Mouse (Mus musculus): ENCODE measurements around the gene Tspan11. TPM values are rescaled to one million over a fixed set of nuclear protein-coding genes. Genes with fewer than 3 reads are reported as not detected.

Tspan11 gene
- polyA plus RNA-seq, 1 experiment from 2014 or later, result 11.8 TPM

DNA sequence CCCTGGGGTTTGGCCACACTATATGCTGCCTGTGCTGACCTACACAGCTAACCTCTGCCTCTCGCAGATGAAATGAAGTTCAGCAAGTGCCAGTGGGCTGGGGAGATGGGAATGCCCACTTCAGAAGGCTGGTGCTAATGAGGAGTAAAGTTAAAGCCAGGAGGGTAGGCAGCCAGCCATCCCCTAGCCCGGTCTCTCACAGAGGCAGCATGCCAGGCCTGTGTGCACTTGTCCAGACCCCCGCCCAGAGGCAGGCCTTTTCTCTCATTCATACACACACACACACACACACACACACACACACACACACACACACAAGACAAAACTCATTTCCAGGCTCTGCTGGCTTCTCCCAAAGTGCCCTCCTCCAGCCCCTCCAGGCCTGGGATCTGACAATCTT is 113.4 kb downstream of the Tspan11 start:
- Histone ChIP-seq H3K9ac (replicated peaks) (no peak overlapping the region), H3K27ac (replicated peaks) (no peak overlapping the region), H3K9me3 (no peaks in the 10 kb centered on the region), H3K4me2 (replicated peaks) (no peak overlapping the region), H3K27me3 (no peaks in the 10 kb centered on the region), H3K36me3 (no peaks in the 10 kb centered on the region), H3K4me3 (no peak overlapping the region), H3K4me1 (peaks cover 25% of the 10 kb centered on the region)
- WGBS, result 29% methylated on average over 3 of the region's 3 CpGs
- no peak for ATAC-seq (replicated peaks)

DNA sequence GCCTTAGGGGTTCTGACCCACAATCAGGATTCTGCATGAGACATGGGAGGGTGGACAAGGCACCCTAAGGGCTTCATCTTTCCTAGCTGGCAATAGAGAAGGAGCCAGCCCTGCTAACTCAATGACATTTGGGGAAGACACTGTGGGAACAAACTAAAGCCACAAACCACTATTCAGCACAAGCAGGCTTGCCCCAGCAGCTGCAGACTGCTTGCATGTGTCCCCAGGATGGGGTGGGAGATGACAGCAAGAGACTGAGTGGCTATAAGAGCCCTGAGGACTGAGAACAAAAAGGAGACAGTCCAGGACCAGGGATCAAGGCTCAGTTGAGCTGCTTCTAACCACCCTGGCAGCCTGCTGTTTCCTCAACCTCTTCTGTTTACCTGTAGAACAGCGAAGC is 114.2 kb downstream of the Tspan11 start:
- ATAC-seq (replicated peaks), result no peak
- H3K36me3 ChIP-seq, result no peaks in the 10 kb centered on the region
- no peaks in the 10 kb centered on the region for H3K9me3 ChIP-seq
- H3K4me1 ChIP-seq, result peaks cover 31% of the 10 kb centered on the region
- no peak overlapping the region for H3K9ac ChIP-seq (replicated peaks)
- H3K4me3 ChIP-seq, result no peak overlapping the region
- H3K27me3 ChIP-seq, result no peaks in the 10 kb centered on the region
- no peak overlapping the region for H3K27ac ChIP-seq (replicated peaks)
- WGBS, result 40% methylated on average over 1 of the region's 1 CpGs
- no peak overlapping the region for H3K4me2 ChIP-seq (replicated peaks)

DNA sequence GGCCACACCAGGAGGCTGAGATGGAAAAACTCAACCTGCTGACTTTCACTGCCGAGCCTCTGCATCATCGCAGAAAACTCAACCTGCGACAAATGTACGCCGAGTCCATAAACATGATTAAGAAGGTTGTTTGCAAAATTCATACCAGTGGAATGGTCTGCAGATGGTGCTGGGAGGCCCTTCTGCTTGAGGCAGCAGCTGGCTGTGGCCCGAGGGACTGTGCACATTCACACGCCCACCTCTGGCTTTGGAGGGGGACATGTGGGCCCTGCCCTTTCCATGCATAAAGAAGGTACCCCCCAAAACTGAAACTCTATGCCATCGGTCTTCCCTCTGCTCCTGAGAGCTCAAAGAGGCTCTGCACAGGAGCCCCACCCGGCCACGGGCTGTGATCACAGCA is 114.7 kb downstream of the Tspan11 start:
- H3K9ac ChIP-seq (replicated peaks), result no peak overlapping the region
- H3K4me2 ChIP-seq (replicated peaks), result no peak overlapping the region
- H3K4me1 ChIP-seq, result peaks cover 32% of the 10 kb centered on the region
- H3K9me3 ChIP-seq, result no peaks in the 10 kb centered on the region
- no peak for ATAC-seq (replicated peaks)
- no peak overlapping the region for H3K4me3 ChIP-seq
- no peak overlapping the region for H3K27ac ChIP-seq (replicated peaks)
- no peaks in the 10 kb centered on the region for H3K36me3 ChIP-seq
- H3K27me3 ChIP-seq, result no peaks in the 10 kb centered on the region
- WGBS, result 71% methylated on average over 10 of the region's 10 CpGs

DNA sequence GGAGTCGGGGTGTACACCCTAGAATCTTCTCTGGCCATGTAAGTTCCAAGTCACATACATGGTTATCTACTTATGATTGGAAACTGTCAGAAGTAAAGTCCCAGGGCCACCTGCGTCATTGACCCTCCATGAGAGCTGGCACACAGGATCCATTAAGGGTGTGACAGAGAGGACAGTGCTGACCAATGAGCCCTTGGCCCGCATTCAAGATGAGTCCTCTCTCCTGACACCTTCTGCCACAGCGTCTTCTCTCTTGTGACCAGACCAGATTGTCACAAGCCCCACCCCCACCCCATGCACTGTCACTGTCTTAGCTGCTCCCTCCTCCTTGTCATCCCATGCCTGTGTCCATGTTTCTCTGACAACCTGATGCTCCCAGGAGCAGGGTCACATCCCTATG is 115.3 kb downstream of the Tspan11 start:
- Histone ChIP-seq H3K4me1 (peaks cover 32% of the 10 kb centered on the region), H3K4me3 (no peak overlapping the region), H3K9me3 (no peaks in the 10 kb centered on the region), H3K9ac (replicated peaks) (no peak overlapping the region), H3K36me3 (no peaks in the 10 kb centered on the region), H3K4me2 (replicated peaks) (no peak overlapping the region), H3K27ac (replicated peaks) (no peak overlapping the region), H3K27me3 (no peaks in the 10 kb centered on the region)
- ATAC-seq (replicated peaks), result no peak
- 90% methylated on average over 4 of the region's 4 CpGs for WGBS

DNA sequence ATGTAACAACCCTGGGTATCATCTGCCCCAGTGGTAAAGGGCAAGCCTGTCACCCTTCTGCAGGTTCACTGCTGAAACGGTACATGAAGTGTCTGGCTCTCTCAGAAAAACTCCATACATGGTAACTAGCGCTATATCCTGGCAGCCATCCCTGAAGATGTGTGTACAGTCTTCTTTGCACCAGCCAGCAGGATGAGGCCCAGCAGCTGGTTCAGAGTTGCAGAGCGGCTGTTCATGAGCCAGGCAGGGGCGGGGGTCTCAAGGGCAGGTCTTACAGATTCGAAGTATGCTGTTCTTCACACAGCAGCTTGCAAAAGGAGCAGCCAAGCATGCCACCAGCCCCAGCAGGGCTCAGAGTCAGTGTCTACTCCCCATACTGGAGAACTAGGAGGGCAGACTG is 116.2 kb downstream of the Tspan11 start:
- no peaks in the 10 kb centered on the region for H3K27me3 ChIP-seq
- H3K27ac ChIP-seq (replicated peaks), result no peak overlapping the region
- no peak overlapping the region for H3K4me2 ChIP-seq (replicated peaks)
- no peak overlapping the region for H3K4me3 ChIP-seq
- ATAC-seq (replicated peaks), result no peak
- no peaks in the 10 kb centered on the region for H3K36me3 ChIP-seq
- H3K4me1 ChIP-seq, result peaks cover 32% of the 10 kb centered on the region
- WGBS, result 50% methylated on average over 5 of the region's 5 CpGs
- H3K9ac ChIP-seq (replicated peaks), result no peak overlapping the region
- H3K9me3 ChIP-seq, result no peaks in the 10 kb centered on the region

Other genes with a start within 250 kb of the Tspan11 start
- 26.1 and 26.8 TPM in 2 replicates for gene Prmt8, start 118.1 kb upstream of the Tspan11 start, polyA plus RNA-seq (2015; fragmentation: Nextera tagmentation; extraction: Ambion mirVana)

Measured in forebrain, embryonic 15.5 days (tissue).